Mouse (Mus musculus): ENCODE measurements around the gene Dnmt3a. TPM values are rescaled to one million over a fixed set of nuclear protein-coding genes. Genes with fewer than 3 reads are reported as not detected.
"Not testable (repeated sequence)": the region's sequence is repeated elsewhere in the genome, so short reads cannot be mapped to it uniquely, and the experiment has no call there.

Dnmt3a gene
- total and polyA plus RNA-seq, 3 experiments: 15.9 to 34.4 TPM; not detected in 1

- Histone ChIP-seq H3K36me3 (ENCODE audit: control insufficient read depth in 1 of 2, insufficient read depth in 2 of 2, low read length in 2 of 2) (no peaks in the 10 kb centered on the region), H3K27ac (ENCODE audit: control insufficient read depth, low read depth, low read length) (no peak overlapping the region), H3K27me3 (ENCODE audit: control insufficient read depth in 1 of 2, insufficient read depth in 2 of 2, low read length in 2 of 2) (peaks cover 2% of the 10 kb centered on the region in 2 experiments), H3K9me3 (replicated peaks; ENCODE audit: insufficient read depth, low read length) (no peaks in the 10 kb centered on the region), H3K4me1 (ENCODE audit: control insufficient read depth in 1 of 2, insufficient read depth in 2 of 2, low read length in 2 of 2) (no peaks in the 10 kb centered on the region), H3K9ac (ENCODE audit: control insufficient read depth, low read depth, low read length, poor library complexity, severe bottlenecking) (no peak overlapping the region), H3K4me3 (ENCODE audit: control insufficient read depth in 1 of 2, insufficient read depth in 1 of 2, low read depth in 2 of 2, low read length in 2 of 2) (no peak overlapping the region), H3K79me2 (ENCODE audit: control insufficient read depth, insufficient read depth, low read length, poor library complexity) (no peaks in the 10 kb centered on the region)
- DNase-seq (ENCODE audit: low read depth, low spot score): no peak
- TF ChIP-seq SMC3 (IDR thresholded peaks at IDR 0.05; ENCODE audit: low read depth, low read length) (peak; percentile 48), CHD2 (IDR thresholded peaks at IDR 0.05; ENCODE audit: low read length) (no peak), MAZ (IDR thresholded peaks at IDR 0.05; ENCODE audit: low read depth, low read length) (no peak), RAD21 (IDR thresholded peaks at IDR 0.05; ENCODE audit: low read depth, low read length) (peak; percentile 38), ZC3H11A (IDR thresholded peaks at IDR 0.05; ENCODE audit: low read depth, low read length) (peak; percentile 14; the same call in 1 of the 2 replicates), POLR2AphosphoS5 (IDR thresholded peaks at IDR 0.05; ENCODE audit: borderline replicate concordance, low read depth, low read length) (no peak), TBP (IDR thresholded peaks at IDR 0.05; ENCODE audit: low read depth, low read length) (no peak), CTCF (IDR thresholded peaks at IDR 0.05 in 2 of 3, conservative IDR thresholded peaks at IDR 0.05 in 1 of 3; ENCODE audit: control insufficient read depth in 1 of 3, insufficient read depth in 1 of 3, low read depth in 2 of 3, low read length in 3 of 3, poor library complexity in 1 of 3, severe bottlenecking in 1 of 3) (peak in 2 of 3 experiments; percentile 36 to 38; a peak in 3 of 6 replicates)
These were observed 123.0 kb downstream of the Dnmt3a start for GRCm38 (mm10) chr12:3928841-3929240.

GRCm38 (mm10) chr12:3930090-3930865 lies 124.5 kb downstream of the Dnmt3a start:
- H3K79me2 ChIP-seq (ENCODE audit: control insufficient read depth, insufficient read depth, low read length, poor library complexity); H3K9ac ChIP-seq (ENCODE audit: control insufficient read depth, low read depth, low read length, poor library complexity, severe bottlenecking); H3K36me3 ChIP-seq (ENCODE audit: control insufficient read depth in 1 of 2, insufficient read depth in 2 of 2, low read length in 2 of 2); DNase-seq (ENCODE audit: low read depth, low spot score); H3K27ac ChIP-seq (ENCODE audit: control insufficient read depth, low read depth, low read length); H3K4me1 ChIP-seq (ENCODE audit: control insufficient read depth in 1 of 2, insufficient read depth in 2 of 2, low read length in 2 of 2); H3K9me3 ChIP-seq (replicated peaks; ENCODE audit: insufficient read depth, low read length); H3K27me3 ChIP-seq (ENCODE audit: control insufficient read depth in 1 of 2, insufficient read depth in 2 of 2, low read length in 2 of 2); H3K4me3 ChIP-seq (ENCODE audit: control insufficient read depth in 1 of 2, insufficient read depth in 1 of 2, low read depth in 2 of 2, low read length in 2 of 2): not testable (repeated sequence)

- TF ChIP-seq ZC3H11A (IDR thresholded peaks at IDR 0.05; ENCODE audit: low read depth, low read length) (no peak), ZNF384 (IDR thresholded peaks at IDR 0.05; ENCODE audit: low read depth, low read length) (no peak), GABPA (IDR thresholded peaks at IDR 0.05; ENCODE audit: low read depth, low read length) (no peak), MYB (IDR thresholded peaks at IDR 0.05; ENCODE audit: low read depth, low read length) (no peak), MAX (IDR thresholded peaks at IDR 0.05; ENCODE audit: low read length) (no peak), SMC3 (IDR thresholded peaks at IDR 0.05; ENCODE audit: low read depth, low read length) (no peak), SIN3A (IDR thresholded peaks at IDR 0.05; ENCODE audit: low read length) (no peak), CHD1 (IDR thresholded peaks at IDR 0.05; ENCODE audit: low read depth, low read length) (no peak), MAZ (IDR thresholded peaks at IDR 0.05; ENCODE audit: low read depth, low read length) (no peak), BHLHE40 (IDR thresholded peaks at IDR 0.05; ENCODE audit: borderline replicate concordance, low read depth, low read length) (no peak), MEF2A (IDR thresholded peaks at IDR 0.05; ENCODE audit: extremely low read depth, insufficient replicate concordance, low read depth, low read length, poor library complexity, severe bottlenecking) (no peak), NRF1 (IDR thresholded peaks at IDR 0.05; ENCODE audit: insufficient read depth, low read depth, low read length, poor library complexity, severe bottlenecking) (no peak), UBTF (IDR thresholded peaks at IDR 0.05; ENCODE audit: borderline replicate concordance, insufficient read depth, low read depth, low read length) (no peak), CTCF (IDR thresholded peaks at IDR 0.05 in 2 of 3, conservative IDR thresholded peaks at IDR 0.05 in 1 of 3; ENCODE audit: control insufficient read depth in 1 of 3, insufficient read depth in 1 of 3, low read depth in 2 of 3, low read length in 3 of 3, poor library complexity in 1 of 3, severe bottlenecking in 1 of 3) (no peak), POLR2AphosphoS5 (IDR thresholded peaks at IDR 0.05; ENCODE audit: borderline replicate concordance, low read depth, low read length) (no peak), ZKSCAN1 (IDR thresholded peaks at IDR 0.05; ENCODE audit: low read depth, low read length) (no peak), ZMIZ1 (IDR thresholded peaks at IDR 0.05; ENCODE audit: low read depth, low read length) (no peak), POLR2A (IDR thresholded peaks at IDR 0.05; ENCODE audit: control insufficient read depth in 1 of 2, insufficient read depth in 1 of 2, low read depth in 1 of 2, low read length in 2 of 2, poor library complexity in 1 of 2) (no peak), MYC (IDR thresholded peaks at IDR 0.05; ENCODE audit: low read depth, low read length) (no peak)
- Histone ChIP-seq H3K79me2 (ENCODE audit: control insufficient read depth, insufficient read depth, low read length, poor library complexity) (no peaks in the 10 kb centered on the region), H3K27me3 (ENCODE audit: control insufficient read depth in 1 of 2, insufficient read depth in 2 of 2, low read length in 2 of 2) (no peaks in the 10 kb centered on the region; a peak in 1 of 4 replicates), H3K9me3 (replicated peaks; ENCODE audit: insufficient read depth, low read length) (no peaks in the 10 kb centered on the region), H3K36me3 (ENCODE audit: control insufficient read depth in 1 of 2, insufficient read depth in 2 of 2, low read length in 2 of 2) (no peaks in the 10 kb centered on the region), H3K4me1 (ENCODE audit: control insufficient read depth in 1 of 2, insufficient read depth in 2 of 2, low read length in 2 of 2) (no peaks in the 10 kb centered on the region), H3K4me3 (ENCODE audit: control insufficient read depth in 1 of 2, insufficient read depth in 1 of 2, low read depth in 2 of 2, low read length in 2 of 2) (no peak overlapping the region), H3K9ac (ENCODE audit: control insufficient read depth, low read depth, low read length, poor library complexity, severe bottlenecking) (no peak overlapping the region), H3K27ac (ENCODE audit: control insufficient read depth, low read depth, low read length) (no peak overlapping the region)
- no peak for DNase-seq (ENCODE audit: low read depth, low spot score)
These were observed 136.2 kb downstream of the Dnmt3a start for GRCm38 (mm10) chr12:3942026-3942425.

All from MEL (cell line).